Mouse (Mus musculus): ENCODE measurements around the gene Krt14.
"Not testable (repeated sequence)": the region's sequence is repeated elsewhere in the genome, so short reads cannot be mapped to it uniquely, and the experiment has no call there.

The Krt14 gene

GRCm38 (mm10) chr11:100207498-100207897, at the start of gene Krt14:
Gene Krt14 (minus strand): TSS chr11:100207548.
- no peaks in the 10 kb centered on the region for H3K36me3 ChIP-seq (ENCODE audit: insufficient read depth, low read length)
- H3K27me3 ChIP-seq (ENCODE audit: insufficient read depth, low read length) = peaks cover 32% of the 10 kb centered on the region
- no peak within 1 kb of the TSS for H3K4me3 ChIP-seq (replicated peaks; ENCODE audit: low read length)

GRCm38 (mm10) chr11:100255514-100255913, 48.2 kb upstream of the Krt14 start:
- Histone ChIP-seq H3K36me3 (ENCODE audit: insufficient read depth, low read length) (peaks cover 13% of the 10 kb centered on the region), H3K9me3 (ENCODE audit: low read length) (no peaks in the 10 kb centered on the region), H3K27me3 (ENCODE audit: insufficient read depth, low read length) (peaks cover 14% of the 10 kb centered on the region), H3K4me1 (replicated peaks; ENCODE audit: low read depth, low read length) (peaks cover 49% of the 10 kb centered on the region), H3K4me3 (replicated peaks; ENCODE audit: low read length) (no peak overlapping the region)
- TF ChIP-seq POU5F1 (IDR thresholded peaks at IDR 0.05; ENCODE audit: borderline replicate concordance, low read length) = no peak
- no peak for TF ChIP-seq NANOG (IDR thresholded peaks at IDR 0.05; ENCODE audit: borderline replicate concordance, low read length)
- no peak for TF ChIP-seq CTCF (conservative IDR thresholded peaks at IDR 0.05; ENCODE audit: low read length)

More at GRCm38 (mm10) chr11:100207498-100207897, at the start of gene Krt14:
- Histone ChIP-seq H3K4me1 (replicated peaks; ENCODE audit: low read depth, low read length) (peaks cover 37% of the 10 kb centered on the region), H3K9me3 (ENCODE audit: low read length) (peaks cover 17% of the 10 kb centered on the region)
- TF ChIP-seq POU5F1 (IDR thresholded peaks at IDR 0.05; ENCODE audit: borderline replicate concordance, low read length) = no peak

DNA sequence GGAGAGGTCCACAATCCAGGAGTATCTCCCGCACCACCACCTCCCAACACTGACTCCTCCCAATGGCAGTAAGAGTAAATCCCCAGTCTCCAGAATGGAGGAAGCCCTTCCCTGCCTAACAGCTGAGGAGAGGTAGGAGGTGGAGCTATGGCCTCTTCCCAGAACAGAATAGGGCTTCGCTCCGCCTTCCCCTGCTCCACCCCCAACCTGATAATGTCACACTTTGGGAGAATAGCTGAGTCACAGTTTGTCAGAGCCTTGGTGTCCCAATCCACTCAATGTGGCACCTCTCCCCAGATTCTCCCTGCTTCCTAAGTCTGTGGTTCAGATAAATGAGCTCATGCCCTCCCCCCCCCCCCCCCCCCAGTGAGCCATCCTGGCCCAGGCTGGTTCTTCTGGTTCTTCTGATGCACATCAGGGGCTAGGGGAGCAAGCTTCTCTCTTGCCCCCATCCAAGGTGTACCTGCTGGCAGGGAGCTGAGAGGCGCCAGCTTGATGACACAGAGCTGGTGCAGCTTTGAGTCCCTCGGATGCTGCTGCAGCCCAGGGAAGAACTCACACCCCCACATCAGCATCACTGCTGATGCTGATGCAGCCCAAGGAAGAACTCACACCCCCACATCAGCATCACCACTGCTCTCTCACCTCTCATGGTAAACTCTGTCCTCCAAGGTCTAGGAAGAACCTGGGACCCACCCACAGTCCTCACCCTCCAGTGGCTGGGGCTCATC, 47.2 kb upstream of the Krt14 start:
- Histone ChIP-seq H3K4me1 (replicated peaks; ENCODE audit: low read depth, low read length) (peaks cover 41% of the 10 kb centered on the region), H3K36me3 (ENCODE audit: insufficient read depth, low read length) (peaks cover 13% of the 10 kb centered on the region), H3K4me3 (replicated peaks; ENCODE audit: low read length) (no peak overlapping the region), H3K9me3 (ENCODE audit: low read length) (no peaks in the 10 kb centered on the region), H3K27me3 (ENCODE audit: insufficient read depth, low read length) (peaks cover 10% of the 10 kb centered on the region)
- TF ChIP-seq POU5F1 (IDR thresholded peaks at IDR 0.05; ENCODE audit: borderline replicate concordance, low read length) (no peak), CTCF (conservative IDR thresholded peaks at IDR 0.05; ENCODE audit: low read length) (no peak)

GRCm38 (mm10) chr11:100248852-100249465, 41.6 kb upstream of the Krt14 start, which contains the start of gene Krt16:
Gene Krt16 (minus strand): TSS chr11:100248902.
- H3K4me3 ChIP-seq (replicated peaks; ENCODE audit: low read length) = no peak within 1 kb of the TSS
- no peaks in the 10 kb centered on the region for H3K36me3 ChIP-seq (ENCODE audit: insufficient read depth, low read length)
- no peak for TF ChIP-seq NANOG (IDR thresholded peaks at IDR 0.05; ENCODE audit: borderline replicate concordance, low read length)
- no peak for TF ChIP-seq POU5F1 (IDR thresholded peaks at IDR 0.05; ENCODE audit: borderline replicate concordance, low read length)
- TF ChIP-seq CTCF (conservative IDR thresholded peaks at IDR 0.05; ENCODE audit: low read length) = no peak
- no peaks in the 10 kb centered on the region for H3K9me3 ChIP-seq (ENCODE audit: low read length)
- peaks cover 3% of the 10 kb centered on the region for H3K27me3 ChIP-seq (ENCODE audit: insufficient read depth, low read length)
- peaks cover 9% of the 10 kb centered on the region for H3K4me1 ChIP-seq (replicated peaks; ENCODE audit: low read depth, low read length)

DNA sequence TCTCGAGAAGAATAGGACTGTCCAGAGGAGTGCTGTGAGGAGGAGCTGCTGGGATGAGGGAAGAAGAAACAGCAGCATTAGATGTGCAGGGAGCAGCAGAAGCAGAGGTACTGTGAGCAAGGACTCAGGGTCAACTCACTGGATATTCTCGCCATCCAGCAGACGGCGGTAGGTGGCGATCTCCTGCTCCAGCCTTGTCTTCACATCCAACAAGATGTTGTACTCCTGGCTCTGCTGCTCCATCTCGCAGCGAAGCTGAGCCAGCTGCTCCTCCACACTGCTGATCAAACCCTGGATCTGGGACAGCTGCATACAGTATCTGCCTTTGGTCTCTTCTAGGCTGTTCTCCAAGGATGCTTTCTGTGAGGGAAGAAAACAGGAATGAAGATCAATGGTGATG, 39.1 kb upstream of the Krt14 start:
- not testable (repeated sequence) for H3K4me1 ChIP-seq (replicated peaks; ENCODE audit: low read depth, low read length); H3K27me3 ChIP-seq (ENCODE audit: insufficient read depth, low read length); H3K36me3 ChIP-seq (ENCODE audit: insufficient read depth, low read length); H3K4me3 ChIP-seq (replicated peaks; ENCODE audit: low read length); H3K9me3 ChIP-seq (ENCODE audit: low read length)

GRCm38 (mm10) chr11:100240272-100240671, 32.9 kb upstream of the Krt14 start:
- not testable (repeated sequence) for H3K4me3 ChIP-seq (replicated peaks; ENCODE audit: low read length)

DNA sequence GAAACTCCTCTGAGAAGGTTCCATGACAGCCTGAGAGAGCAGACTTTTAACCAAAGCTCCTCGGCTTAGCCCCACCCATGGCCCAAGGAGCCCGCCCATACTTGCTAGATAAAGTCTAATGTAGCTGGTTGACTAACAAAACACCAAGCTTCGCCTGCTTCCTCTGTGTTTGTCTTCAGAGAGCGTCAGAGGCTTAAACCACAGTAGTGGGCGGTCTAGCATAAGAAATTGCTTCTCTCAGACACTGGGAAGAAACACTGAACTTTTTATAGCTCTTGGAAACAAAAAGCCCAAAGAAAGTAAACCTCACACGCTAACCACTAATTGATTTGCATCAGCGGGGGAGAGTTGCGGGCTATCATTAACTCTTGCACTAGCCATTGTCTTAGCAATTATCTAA, 14.4 kb upstream of the Krt14 start:
- Histone ChIP-seq H3K4me3 (replicated peaks; ENCODE audit: low read length) (no peak overlapping the region), H3K27me3 (ENCODE audit: insufficient read depth, low read length) (no peaks in the 10 kb centered on the region), H3K4me1 (replicated peaks; ENCODE audit: low read depth, low read length) (peaks cover 18% of the 10 kb centered on the region), H3K36me3 (ENCODE audit: insufficient read depth, low read length) (no peaks in the 10 kb centered on the region), H3K9me3 (ENCODE audit: low read length) (peaks cover 6% of the 10 kb centered on the region)
- no peak for TF ChIP-seq POU5F1 (IDR thresholded peaks at IDR 0.05; ENCODE audit: borderline replicate concordance, low read length)
- TF ChIP-seq CTCF (conservative IDR thresholded peaks at IDR 0.05; ENCODE audit: low read length) = no peak
- no peak for TF ChIP-seq NANOG (IDR thresholded peaks at IDR 0.05; ENCODE audit: borderline replicate concordance, low read length)

More at GRCm38 (mm10) chr11:100240272-100240671, 32.9 kb upstream of the Krt14 start:
- not testable (repeated sequence) for H3K27me3 ChIP-seq (ENCODE audit: insufficient read depth, low read length); H3K4me1 ChIP-seq (replicated peaks; ENCODE audit: low read depth, low read length); H3K36me3 ChIP-seq (ENCODE audit: insufficient read depth, low read length)
- peaks cover 15% of the 10 kb centered on the region for H3K9me3 ChIP-seq (ENCODE audit: low read length)

- TF ChIP-seq NANOG (IDR thresholded peaks at IDR 0.05; ENCODE audit: borderline replicate concordance, low read length) (no peak), POU5F1 (IDR thresholded peaks at IDR 0.05; ENCODE audit: borderline replicate concordance, low read length) (no peak), CTCF (conservative IDR thresholded peaks at IDR 0.05; ENCODE audit: low read length) (no peak)
- Histone ChIP-seq H3K9me3 (ENCODE audit: low read length) (no peaks in the 10 kb centered on the region), H3K4me3 (replicated peaks; ENCODE audit: low read length) (no peak overlapping the region), H3K36me3 (ENCODE audit: insufficient read depth, low read length) (no peaks in the 10 kb centered on the region), H3K4me1 (replicated peaks; ENCODE audit: low read depth, low read length) (peaks cover 25% of the 10 kb centered on the region), H3K27me3 (ENCODE audit: insufficient read depth, low read length) (0 out of 2 replicates have a peak, but pooled peaks cover 4% of the 10 kb centered on the region)
Observed at GRCm38 (mm10) chr11:100219304-100219703, 12.0 kb upstream of the Krt14 start.

DNA sequence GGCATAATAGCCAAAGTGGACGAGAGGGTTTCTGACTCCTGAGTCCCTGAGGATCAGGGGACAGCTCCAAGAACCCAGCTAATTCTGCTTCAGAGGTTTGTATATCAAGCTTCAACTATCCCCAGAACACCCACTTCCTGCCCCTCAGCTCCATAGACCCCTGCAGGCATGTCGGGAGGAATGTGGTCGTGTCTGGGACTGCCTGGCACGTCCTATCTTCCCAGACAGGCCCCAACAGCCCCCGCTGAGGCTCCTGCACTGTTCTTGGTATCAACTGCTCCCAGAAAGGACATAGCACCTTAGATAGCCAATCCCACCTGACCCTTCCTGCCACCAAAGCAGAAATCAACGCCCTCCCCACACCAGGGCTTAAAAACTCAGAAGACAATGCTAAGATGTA, 1.2 kb upstream of the Krt14 start:
- Histone ChIP-seq H3K4me3 (replicated peaks; ENCODE audit: low read length) (no peak overlapping the region), H3K9me3 (ENCODE audit: low read length) (peaks cover 17% of the 10 kb centered on the region), H3K4me1 (replicated peaks; ENCODE audit: low read depth, low read length) (peaks cover 32% of the 10 kb centered on the region), H3K36me3 (ENCODE audit: insufficient read depth, low read length) (no peaks in the 10 kb centered on the region), H3K27me3 (ENCODE audit: insufficient read depth, low read length) (peaks cover 25% of the 10 kb centered on the region)
- TF ChIP-seq CTCF (conservative IDR thresholded peaks at IDR 0.05; ENCODE audit: low read length) = no peak
- no peak for TF ChIP-seq NANOG (IDR thresholded peaks at IDR 0.05; ENCODE audit: borderline replicate concordance, low read length)
- no peak for TF ChIP-seq POU5F1 (IDR thresholded peaks at IDR 0.05; ENCODE audit: borderline replicate concordance, low read length)
